In genomic region chr11:116725031-116725948, GRCm38 (mm10) we compare ENCODE assay signal across 10 mouse cellular contexts. TPM values are rescaled to one million over a fixed set of nuclear protein-coding genes. Genes with fewer than 3 reads are reported as not detected.
DNase-seq lines count a peak whose midpoint lies in the region; ATAC-seq and TF ChIP-seq lines count a peak whose summit lies in the region.
"Had no signal": no experiment of that assay in that cellular context is flagged by ENCODE, and none has a peak within 500 bp of the region (broad histone marks: within the 10 kb centered on the region; RNA-seq: fewer than 3 reads in every experiment).

No protein-coding gene starts in this region.

- H3K4me1 ChIP-seq in brown adipose tissue, adult 24 weeks (ENCODE audit: control insufficient read depth, insufficient read depth, insufficient read length, low read length): peaks cover 12% of the 10 kb centered on the region
- H3K4me1 ChIP-seq in forebrain, embryonic 14.5 days (ENCODE audit: control insufficient read depth, insufficient read depth, low read length): 0 out of 2 replicates have a peak, but pooled peaks cover 4% of the 10 kb centered on the region
- no peaks in the 10 kb centered on the region for H3K4me1 ChIP-seq in neural tube, embryonic 12.5 days

- no peaks in the 10 kb centered on the region for H3K9me3 ChIP-seq in forebrain, embryonic 14.5 days (replicated peaks; ENCODE audit: control insufficient read depth, low read length)
- 0 out of 2 replicates have a peak, but pooled peaks cover 4% of the 10 kb centered on the region for H3K9me3 ChIP-seq in neural tube, embryonic 12.5 days

- no peaks in the 10 kb centered on the region for H3K36me3 ChIP-seq in forebrain, embryonic 14.5 days (ENCODE audit: control insufficient read depth, insufficient read depth, low read length)
- no peaks in the 10 kb centered on the region for H3K36me3 ChIP-seq in neural tube, embryonic 12.5 days

- no peak overlapping the region for H3K4me3 ChIP-seq in layer of hippocampus, adult 2 months
- peak overlapping the region; percentile 12; the same call in 1 of the 2 replicates for H3K4me3 ChIP-seq in brown adipose tissue, adult 24 weeks (ENCODE audit: insufficient read depth, low read depth, low read length)
- H3K4me3 ChIP-seq in forebrain, embryonic 14.5 days (ENCODE audit: low read depth, low read length): peak overlapping the region; percentile 15; the same call in 1 of the 2 replicates
- no peak overlapping the region for H3K4me3 ChIP-seq in neural tube, embryonic 12.5 days

- peak overlapping the region; percentile 35 for H3K4me2 ChIP-seq in forebrain, embryonic 14.5 days (ENCODE audit: low read length)
- peak overlapping the region; percentile 38 for H3K4me2 ChIP-seq in neural tube, embryonic 12.5 days (replicated peaks)

- H3K9ac ChIP-seq in forebrain, embryonic 14.5 days (ENCODE audit: low read length): no peak overlapping the region
- no peak overlapping the region for H3K9ac ChIP-seq in neural tube, embryonic 12.5 days

- ATAC-seq in forebrain, embryonic 14.5 days: peak; percentile 46; the same call in 1 of the 2 replicates
- ATAC-seq in neural tube, embryonic 12.5 days (ENCODE audit: low FRiP score, low read depth): peak; percentile 37; the same call in 1 of the 2 replicates
- ATAC-seq in megakaryocyte progenitor cell, adult 5-6 weeks (replicated peaks; ENCODE audit: poor library complexity): no peak

- TF ChIP-seq CTCF in layer of hippocampus, adult 2 months (conservative IDR thresholded peaks at IDR 0.05): no peak

- H3K27ac ChIP-seq in layer of hippocampus, adult 2 months: peak overlapping the region; percentile 43; the same call in 1 of the 2 replicates
- H3K27ac ChIP-seq in brown adipose tissue, adult 24 weeks (replicated peaks; ENCODE audit: low read depth, low read length): no peak overlapping the region
- no peak overlapping the region for H3K27ac ChIP-seq in forebrain, embryonic 14.5 days (ENCODE audit: low read depth, low read length)
- no peak overlapping the region for H3K27ac ChIP-seq in neural tube, embryonic 12.5 days

- DNase-seq in layer of hippocampus, adult 2 months (ENCODE audit: low spot score in 2 of 2): no peak
- no peak for DNase-seq in layer of hippocampus, adult 8-10 months (ENCODE audit: low spot score in 2 of 2)
- peak; percentile 70 for DNase-seq in forebrain, embryonic 14.5 days (ENCODE audit: low spot score)
- no peak for DNase-seq in gastrocnemius, postnatal 25 days
- DNase-seq in thymus, postnatal 25 days: no peak

- WGBS in forebrain, embryonic 14.5 days: 40% methylated on average over 27 of the region's 27 CpGs
- 44% methylated on average over 27 of the region's 27 CpGs for WGBS in neural tube, embryonic 12.5 days

- no peaks in the 10 kb centered on the region for H3K27me3 ChIP-seq in forebrain, embryonic 14.5 days (replicated peaks; ENCODE audit: control insufficient read depth, insufficient read depth, low read length)
- H3K27me3 ChIP-seq in neural tube, embryonic 12.5 days (replicated peaks): no peaks in the 10 kb centered on the region

RNA-seq across cellular contexts. Expression of gene St6galnac1, which starts 50.0 kb away (rescaled TPM):
- total RNA-seq in layer of hippocampus, adult 2 months (2021): not detected
- total RNA-seq in layer of hippocampus, adult 8-10 months (2022): not detected
- polyA plus RNA-seq in brown adipose tissue, adult 24 weeks (2012; ENCODE audit: insufficient read depth, insufficient read length, missing spikeins): not detected in 2 replicates
- not detected in 2 replicates for polyA plus RNA-seq in forebrain, embryonic 14.5 days (2014; fragmentation: Nextera tagmentation; extraction: Ambion mirVana)
- 0.08 TPM in 1 of 2 replicates, not detected in the other for polyA plus RNA-seq in neural tube, embryonic 12.5 days (2016; fragmentation: Nextera tagmentation; extraction: Ambion mirVana)
- total RNA-seq in gastrocnemius, postnatal 25 days (2021): not detected
- not detected in 2 replicates for total RNA-seq in megakaryocyte progenitor cell, adult 5-6 weeks (2015)
- not detected in 2 replicates for total RNA-seq in megakaryocyte progenitor cell, adult 5-6 weeks (2017)
- total RNA-seq: left cerebral cortex, postnatal 14 days had no signal
- polyA plus RNA-seq: cerebellum, adult 2 months had no signal

Comparison
In these comparisons a context has a peak if more than half of its experiments do, and no peak if none do; other contexts are left out.
1. H3K4me3 ChIP-seq: peak in brown adipose tissue, adult 24 weeks (single experiment) and forebrain, embryonic 14.5 days (single experiment); none in layer of hippocampus, adult 2 months (single experiment) and neural tube, embryonic 12.5 days (single experiment).